Mouse (Mus musculus): ENCODE results near the gene Clcn2. TPM values are rescaled to one million over a fixed set of nuclear protein-coding genes. Genes with fewer than 3 reads are reported as not detected.
A peak's percentile ranks its signal among the peaks of the same experiment; 100 is the strongest.

The Clcn2 gene
- 18.7 and 20.1 TPM in 2 replicates for polyA plus RNA-seq (2015; fragmentation: Nextera tagmentation; extraction: Ambion mirVana)

GRCm38 (mm10) chr16:20717181-20717977, at the start of gene Clcn2, which contains the start of gene Polr2h:
Clcn2 (minus strand) TSS chr16:20717746.
Polr2h (plus strand) TSS chr16:20717665.
- Histone ChIP-seq H3K27me3 (ENCODE audit: insufficient read depth, low read length) (no peaks in the 10 kb centered on the region), H3K4me1 (ENCODE audit: insufficient read depth, low read length) (peaks cover 21% of the 10 kb centered on the region), H3K4me3 (ENCODE audit: low read length) (peak within 1 kb of the TSS; percentile 63), H3K4me2 (replicated peaks; ENCODE audit: low read depth, low read length) (peak within 1 kb of the TSS; percentile 90), H3K9me3 (ENCODE audit: low read length) (no peaks in the 10 kb centered on the region), H3K9ac (replicated peaks; ENCODE audit: low read length) (peak within 1 kb of the TSS; percentile 81), H3K27ac (ENCODE audit: low read length) (peak within 1 kb of the TSS; percentile 98), H3K36me3 (ENCODE audit: insufficient read depth, low read length) (peaks cover 17% of the 10 kb centered on the region; the same call in 1 of the 2 replicates)
- ATAC-seq (ENCODE audit: low FRiP score, low TSS enrichment): peak; percentile 85
- WGBS: under 1% methylated on average over 61 of the region's 62 CpGs

GRCm38 (mm10) chr16:20765244-20765643, 47.7 kb upstream of the Clcn2 start:
- Histone ChIP-seq H3K36me3 (ENCODE audit: insufficient read depth, low read length) (no peaks in the 10 kb centered on the region), H3K4me3 (ENCODE audit: low read length) (no peak overlapping the region), H3K9ac (replicated peaks; ENCODE audit: low read length) (no peak overlapping the region), H3K4me2 (replicated peaks; ENCODE audit: low read depth, low read length) (no peak overlapping the region), H3K27ac (ENCODE audit: low read length) (no peak overlapping the region), H3K27me3 (ENCODE audit: insufficient read depth, low read length) (no peaks in the 10 kb centered on the region), H3K9me3 (ENCODE audit: low read length) (no peaks in the 10 kb centered on the region), H3K4me1 (ENCODE audit: insufficient read depth, low read length) (no peaks in the 10 kb centered on the region)
- no peak for ATAC-seq (ENCODE audit: low FRiP score, low TSS enrichment)
- 51% methylated on average over 9 of the region's 9 CpGs for WGBS

- Histone ChIP-seq H3K9me3 (ENCODE audit: low read length) (no peaks in the 10 kb centered on the region), H3K27me3 (ENCODE audit: insufficient read depth, low read length) (no peaks in the 10 kb centered on the region), H3K4me1 (ENCODE audit: insufficient read depth, low read length) (no peaks in the 10 kb centered on the region), H3K9ac (replicated peaks; ENCODE audit: low read length) (no peak overlapping the region), H3K4me2 (replicated peaks; ENCODE audit: low read depth, low read length) (no peak overlapping the region), H3K36me3 (ENCODE audit: insufficient read depth, low read length) (no peaks in the 10 kb centered on the region), H3K4me3 (ENCODE audit: low read length) (no peak overlapping the region), H3K27ac (ENCODE audit: low read length) (no peak overlapping the region)
- ATAC-seq (ENCODE audit: low FRiP score, low TSS enrichment): no peak
- WGBS: 7% methylated on average over 3 of the region's 3 CpGs
Observed at GRCm38 (mm10) chr16:20761681-20762080, 44.1 kb upstream of the Clcn2 start.

- H3K4me1 ChIP-seq (ENCODE audit: insufficient read depth, low read length): no peaks in the 10 kb centered on the region
- H3K27me3 ChIP-seq (ENCODE audit: insufficient read depth, low read length): no peaks in the 10 kb centered on the region
- H3K4me2 ChIP-seq (replicated peaks; ENCODE audit: low read depth, low read length): no peak overlapping the region
- H3K9me3 ChIP-seq (ENCODE audit: low read length): no peaks in the 10 kb centered on the region
- 78% methylated on average over 1 of the region's 1 CpGs for WGBS
- H3K36me3 ChIP-seq (ENCODE audit: insufficient read depth, low read length): no peaks in the 10 kb centered on the region
- no peak overlapping the region for H3K4me3 ChIP-seq (ENCODE audit: low read length)
- no peak for ATAC-seq (ENCODE audit: low FRiP score, low TSS enrichment)
- no peak overlapping the region for H3K9ac ChIP-seq (replicated peaks; ENCODE audit: low read length)
- no peak overlapping the region for H3K27ac ChIP-seq (ENCODE audit: low read length)
Observed at GRCm38 (mm10) chr16:20757385-20757784, 39.8 kb upstream of the Clcn2 start.

- ATAC-seq (ENCODE audit: low FRiP score, low TSS enrichment): no peak
- no peak overlapping the region for H3K4me3 ChIP-seq (ENCODE audit: low read length)
- H3K27ac ChIP-seq (ENCODE audit: low read length): no peak overlapping the region
- no peaks in the 10 kb centered on the region for H3K36me3 ChIP-seq (ENCODE audit: insufficient read depth, low read length)
- H3K27me3 ChIP-seq (ENCODE audit: insufficient read depth, low read length): no peaks in the 10 kb centered on the region
- H3K4me1 ChIP-seq (ENCODE audit: insufficient read depth, low read length): no peaks in the 10 kb centered on the region
- no peaks in the 10 kb centered on the region for H3K9me3 ChIP-seq (ENCODE audit: low read length)
- whole genome bisulfite sequencing: 89% methylated on average over 5 of the region's 5 CpGs
- H3K9ac ChIP-seq (replicated peaks; ENCODE audit: low read length): no peak overlapping the region
- no peak overlapping the region for H3K4me2 ChIP-seq (replicated peaks; ENCODE audit: low read depth, low read length)
Observed at GRCm38 (mm10) chr16:20756052-20756451, 38.5 kb upstream of the Clcn2 start.

GRCm38 (mm10) chr16:20750518-20750917, 33.0 kb upstream of the Clcn2 start:
- Histone ChIP-seq H3K4me2 (replicated peaks; ENCODE audit: low read depth, low read length) (no peak overlapping the region), H3K4me1 (ENCODE audit: insufficient read depth, low read length) (no peaks in the 10 kb centered on the region), H3K9ac (replicated peaks; ENCODE audit: low read length) (no peak overlapping the region), H3K36me3 (ENCODE audit: insufficient read depth, low read length) (no peaks in the 10 kb centered on the region), H3K9me3 (ENCODE audit: low read length) (no peaks in the 10 kb centered on the region), H3K4me3 (ENCODE audit: low read length) (no peak overlapping the region), H3K27me3 (ENCODE audit: insufficient read depth, low read length) (no peaks in the 10 kb centered on the region), H3K27ac (ENCODE audit: low read length) (no peak overlapping the region)
- no peak for ATAC-seq (ENCODE audit: low FRiP score, low TSS enrichment)
- 36% methylated on average over 8 of the region's 8 CpGs for WGBS

GRCm38 (mm10) chr16:20746641-20747040, 29.1 kb upstream of the Clcn2 start:
- no peak overlapping the region for H3K27ac ChIP-seq (ENCODE audit: low read length)
- H3K27me3 ChIP-seq (ENCODE audit: insufficient read depth, low read length): no peaks in the 10 kb centered on the region
- no peak overlapping the region for H3K4me2 ChIP-seq (replicated peaks; ENCODE audit: low read depth, low read length)
- no peaks in the 10 kb centered on the region for H3K4me1 ChIP-seq (ENCODE audit: insufficient read depth, low read length)
- ATAC-seq (ENCODE audit: low FRiP score, low TSS enrichment): no peak
- H3K36me3 ChIP-seq (ENCODE audit: insufficient read depth, low read length): no peaks in the 10 kb centered on the region
- no peaks in the 10 kb centered on the region for H3K9me3 ChIP-seq (ENCODE audit: low read length)
- WGBS: 72% methylated on average over 6 of the region's 6 CpGs
- no peak overlapping the region for H3K9ac ChIP-seq (replicated peaks; ENCODE audit: low read length)
- H3K4me3 ChIP-seq (ENCODE audit: low read length): no peak overlapping the region

- H3K9ac ChIP-seq (replicated peaks; ENCODE audit: low read length): no peak overlapping the region
- H3K4me1 ChIP-seq (ENCODE audit: insufficient read depth, low read length): no peaks in the 10 kb centered on the region
- H3K9me3 ChIP-seq (ENCODE audit: low read length): no peaks in the 10 kb centered on the region
- H3K4me2 ChIP-seq (replicated peaks; ENCODE audit: low read depth, low read length): no peak overlapping the region
- ATAC-seq (ENCODE audit: low FRiP score, low TSS enrichment): no peak
- 94% methylated on average over 9 of the region's 9 CpGs for WGBS
- peaks cover 15% of the 10 kb centered on the region for H3K27me3 ChIP-seq (ENCODE audit: insufficient read depth, low read length)
- no peak overlapping the region for H3K27ac ChIP-seq (ENCODE audit: low read length)
- no peaks in the 10 kb centered on the region for H3K36me3 ChIP-seq (ENCODE audit: insufficient read depth, low read length)
- no peak overlapping the region for H3K4me3 ChIP-seq (ENCODE audit: low read length)
Observed at GRCm38 (mm10) chr16:20739845-20740244, 22.3 kb upstream of the Clcn2 start.

- no peak overlapping the region for H3K4me3 ChIP-seq (ENCODE audit: low read length)
- H3K4me2 ChIP-seq (replicated peaks; ENCODE audit: low read depth, low read length): no peak overlapping the region
- 92% methylated on average over 5 of the region's 5 CpGs for WGBS
- no peak overlapping the region for H3K27ac ChIP-seq (ENCODE audit: low read length)
- H3K4me1 ChIP-seq (ENCODE audit: insufficient read depth, low read length): peaks cover 19% of the 10 kb centered on the region
- ATAC-seq (ENCODE audit: low FRiP score, low TSS enrichment): no peak
- H3K36me3 ChIP-seq (ENCODE audit: insufficient read depth, low read length): no peaks in the 10 kb centered on the region
- H3K27me3 ChIP-seq (ENCODE audit: insufficient read depth, low read length): peaks cover 32% of the 10 kb centered on the region
- H3K9ac ChIP-seq (replicated peaks; ENCODE audit: low read length): no peak overlapping the region
- no peaks in the 10 kb centered on the region for H3K9me3 ChIP-seq (ENCODE audit: low read length)
Observed at GRCm38 (mm10) chr16:20736823-20737222, 19.3 kb upstream of the Clcn2 start.

GRCm38 (mm10) chr16:20736168-20736567, 18.6 kb upstream of the Clcn2 start:
- peaks cover 19% of the 10 kb centered on the region for H3K4me1 ChIP-seq (ENCODE audit: insufficient read depth, low read length)
- no peaks in the 10 kb centered on the region for H3K36me3 ChIP-seq (ENCODE audit: insufficient read depth, low read length)
- no peaks in the 10 kb centered on the region for H3K9me3 ChIP-seq (ENCODE audit: low read length)
- no peak for ATAC-seq (ENCODE audit: low FRiP score, low TSS enrichment)
- no peak overlapping the region for H3K4me3 ChIP-seq (ENCODE audit: low read length)
- WGBS: 90% methylated on average over 7 of the region's 7 CpGs
- H3K27ac ChIP-seq (ENCODE audit: low read length): no peak overlapping the region
- H3K27me3 ChIP-seq (ENCODE audit: insufficient read depth, low read length): peaks cover 32% of the 10 kb centered on the region
- no peak overlapping the region for H3K9ac ChIP-seq (replicated peaks; ENCODE audit: low read length)
- no peak overlapping the region for H3K4me2 ChIP-seq (replicated peaks; ENCODE audit: low read depth, low read length)
